Mouse (Mus musculus): ENCODE data around the gene Ltbp3. TPM values are rescaled to one million over a fixed set of nuclear protein-coding genes. Genes with fewer than 3 reads are reported as not detected.

Ltbp3 gene
- polyA plus RNA-seq, 1 experiment from 2014 or later, result 15.7 TPM

DNA sequence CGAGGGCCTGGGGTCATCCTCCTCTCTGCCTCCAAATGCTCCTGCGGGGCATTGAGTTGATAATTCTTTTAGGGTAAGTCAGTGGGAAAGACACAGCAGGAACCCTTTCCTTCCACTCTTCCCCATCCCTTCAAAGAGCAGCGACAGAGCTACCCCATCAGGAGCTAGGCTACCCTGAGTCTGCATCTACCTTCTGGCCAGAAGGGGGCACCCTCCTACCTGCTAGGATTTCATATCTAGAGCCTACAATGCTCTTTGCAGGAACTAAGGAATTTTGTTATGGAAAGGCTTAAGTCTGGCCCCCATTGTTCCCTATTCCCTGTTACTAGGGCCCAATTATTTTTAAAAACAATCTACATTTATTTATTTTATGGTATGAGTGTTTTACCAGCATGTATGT, 29.5 kb upstream of the Ltbp3 start:
- ATAC-seq (ENCODE audit: low FRiP score, low TSS enrichment) (no peak), DNase-seq (ENCODE audit: low spot score) (peak; percentile 77)
- H3K9me3 ChIP-seq (ENCODE audit: control insufficient read depth, low read length), result no peaks in the 10 kb centered on the region
- 22% methylated on average over 3 of the region's 3 CpGs for WGBS
- no peak overlapping the region for H3K27ac ChIP-seq (replicated peaks)
- H3K36me3 ChIP-seq (ENCODE audit: control insufficient read depth, insufficient read depth, low read length), result peaks cover 15% of the 10 kb centered on the region
- peaks cover 7% of the 10 kb centered on the region; the same call in 1 of the 2 replicates for H3K4me1 ChIP-seq (replicated peaks; ENCODE audit: control insufficient read depth, insufficient read depth)
- no peak overlapping the region for H3K4me2 ChIP-seq (replicated peaks; ENCODE audit: low read depth)
- no peak overlapping the region for H3K4me3 ChIP-seq (ENCODE audit: low read depth, low read length)
- H3K9ac ChIP-seq (ENCODE audit: low read length), result no peak overlapping the region
- TF ChIP-seq CTCF (IDR thresholded peaks at IDR 0.05; ENCODE audit: low read depth) (peak; percentile 90), EP300 (optimal IDR thresholded peaks at IDR 0.05) (no peak)
- H3K27me3 ChIP-seq (ENCODE audit: control insufficient read depth, insufficient read depth, low read length), result no peaks in the 10 kb centered on the region

DNA sequence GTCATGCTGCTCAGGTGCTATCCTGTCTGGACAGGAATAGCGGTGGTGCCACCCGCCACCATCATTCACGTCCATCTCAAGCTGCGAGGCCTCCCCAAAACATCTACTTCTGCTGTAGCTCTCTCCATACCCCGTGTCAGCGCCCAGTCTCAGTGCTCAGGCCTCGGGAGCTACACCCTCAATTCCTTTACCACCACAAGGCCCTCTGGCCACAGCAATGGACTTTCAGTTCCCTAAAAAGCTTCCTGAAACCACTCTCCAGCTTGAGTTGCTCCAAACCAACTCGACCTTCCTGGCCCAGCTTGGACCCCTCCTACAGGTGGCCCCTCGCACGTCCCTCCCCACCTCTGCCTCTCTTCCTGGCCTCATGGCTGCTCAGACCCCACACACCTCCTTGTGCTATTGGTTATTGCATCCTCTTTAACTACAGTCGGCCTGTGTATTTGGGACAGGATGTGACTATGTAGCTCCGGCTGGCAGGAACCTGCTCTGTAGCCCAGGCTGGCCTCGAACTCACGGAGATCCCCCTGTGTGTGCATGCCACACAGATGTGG, 28.7 kb upstream of the Ltbp3 start:
- H3K9me3 ChIP-seq (ENCODE audit: control insufficient read depth, low read length), result no peaks in the 10 kb centered on the region
- TF ChIP-seq EP300 (optimal IDR thresholded peaks at IDR 0.05), result no peak
- no peak for TF ChIP-seq CTCF (IDR thresholded peaks at IDR 0.05; ENCODE audit: low read depth)
- WGBS, result 88% methylated on average over 14 of the region's 14 CpGs

DNA sequence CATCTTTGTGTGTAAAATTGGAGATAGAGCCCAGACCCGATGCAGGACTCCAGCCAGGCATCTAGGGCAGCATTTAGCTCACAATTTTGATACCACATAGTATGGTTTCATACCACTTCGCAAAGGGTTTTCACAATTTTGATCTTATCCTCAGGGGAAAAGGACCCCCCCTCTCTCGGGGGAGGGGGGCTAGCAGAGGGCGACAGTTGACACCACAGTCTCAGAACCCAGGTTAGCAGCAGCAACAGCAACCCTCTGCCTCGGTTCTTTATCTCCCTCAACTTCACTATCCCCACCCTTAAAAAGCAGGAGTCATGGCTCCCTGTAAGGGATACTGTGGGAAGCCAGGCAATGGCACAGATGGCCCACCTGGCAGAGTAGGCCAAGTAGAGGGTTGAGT, 27.4 kb upstream of the Ltbp3 start:
- Histone ChIP-seq H3K9ac (ENCODE audit: low read length) (no peak overlapping the region), H3K4me1 (replicated peaks; ENCODE audit: control insufficient read depth, insufficient read depth) (peaks cover 7% of the 10 kb centered on the region; the same call in 1 of the 2 replicates), H3K4me2 (replicated peaks; ENCODE audit: low read depth) (no peak overlapping the region; the same call in 1 of the 2 replicates), H3K27ac (replicated peaks) (peak overlapping the region; percentile 70), H3K36me3 (ENCODE audit: control insufficient read depth, insufficient read depth, low read length) (peaks cover 11% of the 10 kb centered on the region), H3K27me3 (ENCODE audit: control insufficient read depth, insufficient read depth, low read length) (no peaks in the 10 kb centered on the region), H3K9me3 (ENCODE audit: control insufficient read depth, low read length) (no peaks in the 10 kb centered on the region), H3K4me3 (ENCODE audit: low read depth, low read length) (no peak overlapping the region)
- ATAC-seq (ENCODE audit: low FRiP score, low TSS enrichment), result 0 out of 2 replicates have a peak, but pooled peaks have one; percentile 0
- TF ChIP-seq CTCF (IDR thresholded peaks at IDR 0.05; ENCODE audit: low read depth) (no peak), EP300 (optimal IDR thresholded peaks at IDR 0.05) (no peak)
- 63% methylated on average over 5 of the region's 5 CpGs for WGBS
- DNase-seq (ENCODE audit: low spot score), result no peak

More for the DNA sequence above, 28.7 kb upstream of the Ltbp3 start:
- H3K27me3 ChIP-seq (ENCODE audit: control insufficient read depth, insufficient read depth, low read length), result no peaks in the 10 kb centered on the region
- ATAC-seq (ENCODE audit: low FRiP score, low TSS enrichment) (no peak), DNase-seq (ENCODE audit: low spot score) (no peak)
- H3K4me3 ChIP-seq (ENCODE audit: low read depth, low read length), result no peak overlapping the region
- no peak overlapping the region for H3K27ac ChIP-seq (replicated peaks)
- no peak overlapping the region for H3K4me2 ChIP-seq (replicated peaks; ENCODE audit: low read depth)
- H3K4me1 ChIP-seq (replicated peaks; ENCODE audit: control insufficient read depth, insufficient read depth), result peaks cover 7% of the 10 kb centered on the region; the same call in 1 of the 2 replicates
- H3K36me3 ChIP-seq (ENCODE audit: control insufficient read depth, insufficient read depth, low read length), result peaks cover 15% of the 10 kb centered on the region
- H3K9ac ChIP-seq (ENCODE audit: low read length), result no peak overlapping the region

GRCm38 (mm10) chr19:5713730-5714129, 27.0 kb upstream of the Ltbp3 start:
- H3K4me2 ChIP-seq (replicated peaks; ENCODE audit: low read depth), result no peak overlapping the region; the same call in 1 of the 2 replicates
- H3K9me3 ChIP-seq (ENCODE audit: control insufficient read depth, low read length), result no peaks in the 10 kb centered on the region
- WGBS, result 0% methylated on average over 1 of the region's 2 CpGs
- H3K27ac ChIP-seq (replicated peaks), result peak overlapping the region; percentile 70
- no peak overlapping the region for H3K4me3 ChIP-seq (ENCODE audit: low read depth, low read length)
- H3K4me1 ChIP-seq (replicated peaks; ENCODE audit: control insufficient read depth, insufficient read depth), result peaks cover 7% of the 10 kb centered on the region; the same call in 1 of the 2 replicates
- no peaks in the 10 kb centered on the region for H3K27me3 ChIP-seq (ENCODE audit: control insufficient read depth, insufficient read depth, low read length)
- TF ChIP-seq CTCF (IDR thresholded peaks at IDR 0.05; ENCODE audit: low read depth), result no peak
- TF ChIP-seq EP300 (optimal IDR thresholded peaks at IDR 0.05), result no peak
- peak; percentile 79 for ATAC-seq (ENCODE audit: low FRiP score, low TSS enrichment)
- DNase-seq (ENCODE audit: low spot score), result peak; percentile 82
- no peak overlapping the region for H3K9ac ChIP-seq (ENCODE audit: low read length)
- H3K36me3 ChIP-seq (ENCODE audit: control insufficient read depth, insufficient read depth, low read length), result peaks cover 11% of the 10 kb centered on the region

DNA sequence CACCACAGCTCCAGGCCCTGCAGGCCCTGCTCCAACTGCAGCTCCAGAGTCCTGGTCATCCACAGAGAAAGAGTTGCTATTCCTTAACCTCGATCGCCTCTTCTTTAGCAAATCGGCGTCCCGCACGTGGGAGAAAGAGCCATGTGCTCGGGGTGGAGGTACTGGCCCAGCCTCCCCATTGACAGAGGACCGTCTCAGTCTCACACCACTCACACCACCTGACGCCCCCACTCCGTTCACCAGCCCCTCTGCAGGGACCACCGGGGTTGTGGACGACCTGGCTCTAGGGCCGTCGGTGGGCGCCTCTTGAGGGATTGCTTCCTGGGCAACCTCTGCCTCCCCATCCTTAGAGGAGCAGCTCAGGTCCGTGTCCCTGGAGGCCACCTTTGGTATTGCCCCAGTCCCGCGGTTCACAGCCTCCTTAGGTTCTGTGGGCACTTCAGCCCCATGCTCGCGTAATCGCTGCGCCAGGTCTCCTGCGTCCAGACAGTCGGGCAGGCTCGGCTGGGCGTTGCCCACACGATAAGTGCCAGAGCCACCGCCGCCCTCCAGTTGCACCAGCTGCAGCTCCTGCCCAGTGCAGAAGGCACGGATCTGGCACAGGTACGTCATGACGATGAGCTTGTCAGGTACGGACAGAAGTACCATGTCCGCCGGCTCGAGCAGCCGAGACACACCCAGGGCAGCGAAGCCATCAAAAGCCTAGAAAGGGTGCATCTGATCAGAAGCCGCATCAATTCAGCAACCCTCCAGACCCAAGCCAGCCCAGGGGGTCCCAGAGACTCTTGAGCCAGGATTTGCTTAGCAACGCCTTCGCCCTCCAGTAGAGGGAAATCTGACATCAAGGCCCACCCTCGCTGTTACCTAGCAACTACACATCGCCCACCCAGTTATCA, 24.7 kb upstream of the Ltbp3 start:
- H3K9me3 ChIP-seq (ENCODE audit: control insufficient read depth, low read length), result no peaks in the 10 kb centered on the region
- H3K4me3 ChIP-seq (ENCODE audit: low read depth, low read length), result no peak overlapping the region
- H3K36me3 ChIP-seq (ENCODE audit: control insufficient read depth, insufficient read depth, low read length), result peaks cover 26% of the 10 kb centered on the region
- H3K27me3 ChIP-seq (ENCODE audit: control insufficient read depth, insufficient read depth, low read length), result no peaks in the 10 kb centered on the region
- H3K9ac ChIP-seq (ENCODE audit: low read length), result peak overlapping the region; percentile 23; the same call in 1 of the 2 replicates
- H3K4me2 ChIP-seq (replicated peaks; ENCODE audit: low read depth), result peak overlapping the region; percentile 31
- WGBS, result 38% methylated on average over 43 of the region's 43 CpGs
- H3K4me1 ChIP-seq (replicated peaks; ENCODE audit: control insufficient read depth, insufficient read depth), result peaks cover 7% of the 10 kb centered on the region; the same call in 1 of the 2 replicates
- no peak for TF ChIP-seq EP300 (optimal IDR thresholded peaks at IDR 0.05)
- TF ChIP-seq CTCF (IDR thresholded peaks at IDR 0.05; ENCODE audit: low read depth), result peak; percentile 63
- ATAC-seq (ENCODE audit: low FRiP score, low TSS enrichment), result peak; percentile 87
- no peak overlapping the region for H3K27ac ChIP-seq (replicated peaks)
- peak; percentile 85 for DNase-seq (ENCODE audit: low spot score)
